Mouse (Mus musculus) lung, postnatal 4 days (tissue): Measurements from ENCODE around the gene Kifap3.

Experiments used
- DNase-seq, 2 experiments: peaks; one replicate each; pipeline ENCODE4 v3.0.0; 2021

The Kifap3 gene

GRCm38 (mm10) chr1:163898291-163898764 lies 118.9 kb downstream of the Kifap3 start:
- no peak for DNase-seq

DNA sequence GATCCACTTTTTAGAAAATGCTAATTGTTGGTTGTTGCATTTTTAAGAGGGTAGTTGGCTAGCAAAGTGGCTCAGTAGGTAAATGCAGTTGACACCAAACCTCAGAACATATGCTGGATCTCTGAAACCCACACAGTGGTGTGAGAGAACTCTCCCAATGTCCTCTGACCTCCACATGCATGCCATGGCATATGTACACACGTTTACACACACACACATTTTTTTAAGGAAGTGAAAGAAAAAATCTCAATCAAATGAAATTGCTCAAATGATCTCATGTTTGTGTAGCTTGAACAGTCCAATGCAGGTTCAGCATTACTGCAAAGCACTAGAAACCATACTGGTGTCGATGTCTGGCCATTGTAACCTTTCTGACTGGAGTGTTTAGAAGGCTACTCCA lies 120.2 kb downstream of the Kifap3 start:
- DNase-seq, result no peak

GRCm38 (mm10) chr1:163900168-163900567 lies 120.8 kb downstream of the Kifap3 start:
- no peak for DNase-seq

- no peak for DNase-seq
These were observed 124.0 kb downstream of the Kifap3 start for GRCm38 (mm10) chr1:163903411-163903810.

- no peak for DNase-seq
These were observed 127.8 kb downstream of the Kifap3 start for GRCm38 (mm10) chr1:163907007-163907811.

DNA sequence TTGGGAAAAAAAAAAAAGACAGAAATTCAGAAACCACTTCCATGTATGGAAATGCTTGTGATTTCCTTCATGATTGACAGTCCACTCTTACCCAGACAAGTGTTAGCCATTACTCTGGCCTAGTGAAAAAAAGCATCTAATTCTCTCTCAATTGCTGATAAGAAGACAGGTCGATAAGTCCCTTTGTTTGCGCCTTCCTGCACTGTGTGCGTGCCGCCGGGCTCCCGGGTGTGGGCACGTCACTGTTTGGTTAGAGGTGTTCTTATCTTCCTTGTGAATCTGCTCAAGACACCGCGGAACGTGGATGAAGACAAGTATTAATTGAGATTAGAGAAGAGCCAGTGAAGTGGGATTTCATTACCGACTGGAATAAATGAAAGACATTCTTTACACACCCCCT lies 129.0 kb downstream of the Kifap3 start:
- DNase-seq, result no peak

DNA sequence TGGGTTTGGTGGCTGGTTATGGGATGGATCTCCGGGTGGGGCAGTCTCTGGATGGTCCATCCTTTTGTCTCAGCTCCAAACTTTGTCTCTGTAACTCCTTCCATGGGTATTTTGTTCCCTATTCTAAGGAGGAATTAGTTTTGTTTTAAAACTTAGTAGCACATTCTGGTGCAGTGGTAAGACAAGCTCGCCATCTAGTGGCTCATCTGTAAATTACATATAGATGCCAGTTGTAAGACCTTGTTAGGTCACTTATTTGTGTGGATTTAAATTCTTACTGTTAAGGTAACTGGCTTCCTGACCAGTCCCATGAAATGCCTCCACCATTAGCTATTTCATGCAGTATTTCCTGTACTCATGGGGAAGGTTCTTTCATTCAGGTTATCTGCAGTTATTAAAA lies 131.0 kb downstream of the Kifap3 start:
- peak in 1 of 2 experiments; percentile 26 for DNase-seq

- DNase-seq, result no peak
These were observed 131.4 kb downstream of the Kifap3 start for GRCm38 (mm10) chr1:163910785-163911184.

DNA sequence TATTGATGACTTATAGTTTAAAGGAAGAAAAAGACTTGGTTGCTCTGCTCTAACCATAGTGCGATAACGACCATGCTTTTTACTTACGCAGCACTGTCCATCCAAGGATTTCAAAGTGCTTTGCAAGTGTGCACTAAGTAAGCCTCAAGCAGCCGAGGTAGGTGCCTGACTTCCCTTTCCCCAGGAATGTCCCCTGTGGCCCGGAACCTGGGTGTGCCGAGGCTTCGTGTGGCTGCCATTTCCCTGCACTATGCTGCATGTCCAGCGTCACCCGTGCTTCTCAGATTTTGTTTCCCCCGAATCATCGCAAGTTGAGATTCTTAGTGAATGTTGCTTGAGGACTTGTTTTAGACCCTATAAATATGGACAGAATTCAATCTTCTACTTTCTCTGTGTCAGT lies 132.6 kb downstream of the Kifap3 start:
- DNase-seq, result no peak

DNA sequence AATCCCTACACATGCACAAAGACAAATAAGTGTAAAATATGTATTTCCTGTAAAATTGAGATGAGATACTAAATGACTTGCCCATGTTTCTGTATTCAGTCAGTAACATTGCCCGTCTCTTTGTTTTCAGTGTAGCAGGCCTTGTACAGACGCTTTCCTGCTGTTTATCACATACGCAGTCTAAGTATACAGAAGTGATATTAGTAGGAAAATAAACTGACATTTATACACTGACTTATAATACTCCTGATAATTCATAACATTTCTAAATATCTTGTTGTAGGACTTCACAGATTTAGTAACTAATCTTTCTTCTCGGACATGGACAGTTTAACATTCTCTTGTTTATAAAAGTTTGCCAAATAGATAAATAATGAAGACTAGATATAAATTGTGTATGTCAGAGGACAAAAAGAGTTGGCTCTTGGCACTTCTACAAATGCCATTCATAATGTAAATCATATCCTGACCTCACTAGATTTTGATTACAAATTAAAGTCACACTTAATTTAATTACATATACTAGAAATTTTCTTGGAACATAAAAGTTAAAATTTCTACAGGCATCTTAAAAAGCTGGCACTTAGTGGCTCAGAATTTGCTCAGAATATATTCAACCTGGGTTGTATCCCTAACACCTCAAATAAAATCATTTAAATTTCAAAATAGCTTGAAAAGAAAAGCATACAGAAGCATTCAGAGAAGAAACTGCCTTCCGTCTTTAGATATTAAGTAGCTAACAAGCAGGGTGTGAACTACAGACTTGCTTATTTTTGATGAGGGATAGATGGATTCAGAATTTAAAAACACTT lies 138.2 kb downstream of the Kifap3 start:
- DNase-seq, result no peak

DNA sequence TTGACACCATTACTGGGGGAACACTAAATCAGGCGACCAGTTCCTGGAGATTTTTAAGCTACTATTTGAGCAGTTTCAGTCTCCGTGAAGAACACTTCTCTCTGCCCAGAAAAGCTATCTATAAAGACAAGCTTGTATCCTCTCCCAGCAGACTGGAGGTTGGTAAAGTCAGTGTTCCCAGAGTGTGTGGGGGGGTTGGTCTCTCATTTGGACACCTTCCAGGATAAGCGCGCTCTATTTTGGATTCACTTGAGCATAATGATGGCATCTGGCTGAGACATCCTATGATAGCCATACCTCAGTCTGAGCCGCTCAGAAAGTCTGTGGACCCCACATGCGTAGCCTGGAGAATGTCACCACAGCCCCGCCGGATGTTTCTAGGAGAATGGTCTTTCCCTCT lies 144.7 kb downstream of the Kifap3 start:
- no peak for DNase-seq

DNA sequence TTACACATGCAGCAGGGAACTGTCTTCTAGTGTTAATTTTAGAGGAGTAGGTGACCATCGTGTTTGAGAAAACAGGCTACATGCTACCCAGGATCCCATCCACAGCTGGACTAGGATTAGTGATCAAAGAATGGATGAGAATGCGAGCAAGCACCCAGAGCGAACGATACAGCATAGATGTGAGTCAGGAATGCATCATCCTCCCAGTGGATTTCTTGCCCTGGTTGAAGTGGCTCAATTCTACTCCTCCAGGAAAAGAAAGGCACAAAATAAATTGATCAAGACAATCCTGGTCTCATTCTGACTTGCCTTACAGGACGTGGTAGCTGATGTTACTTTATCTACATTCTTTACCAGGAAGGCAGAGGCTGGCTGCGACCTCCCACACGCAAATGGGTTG lies 149.5 kb downstream of the Kifap3 start, which contains the start of gene Scyl3:
Scyl3 (plus strand) TSS at position 255 of the 400 bp plus-strand sequence.
- DNase-seq, result no peak

GRCm38 (mm10) chr1:163929636-163930457 lies 150.5 kb downstream of the Kifap3 start:
- DNase-seq, result peak; percentile 90 to 92

- no peak for DNase-seq
These were observed 151.0 kb downstream of the Kifap3 start for GRCm38 (mm10) chr1:163930458-163930794.

DNA sequence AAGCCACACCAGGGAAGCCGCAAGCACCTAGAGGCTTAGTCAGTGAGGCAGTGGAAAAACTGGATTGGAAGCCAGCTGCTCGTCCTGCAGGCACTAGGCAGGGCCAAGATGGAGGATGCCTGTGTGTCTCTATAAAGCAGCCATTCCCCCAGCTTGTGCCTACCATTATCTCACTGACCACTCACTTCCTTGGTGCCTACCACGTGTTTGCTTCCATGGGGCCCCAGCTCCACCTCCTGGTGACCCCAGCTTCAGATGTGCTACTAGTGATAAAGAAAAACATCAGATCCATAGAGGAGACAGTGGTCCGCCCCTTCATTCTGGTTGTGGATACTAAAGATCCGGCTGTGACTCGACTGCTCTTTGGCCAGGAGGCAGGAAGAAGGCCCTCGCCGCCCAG lies 152.4 kb downstream of the Kifap3 start:
- DNase-seq, result no peak

GRCm38 (mm10) chr1:163934591-163934990 lies 155.2 kb downstream of the Kifap3 start:
- no peak for DNase-seq

DNA sequence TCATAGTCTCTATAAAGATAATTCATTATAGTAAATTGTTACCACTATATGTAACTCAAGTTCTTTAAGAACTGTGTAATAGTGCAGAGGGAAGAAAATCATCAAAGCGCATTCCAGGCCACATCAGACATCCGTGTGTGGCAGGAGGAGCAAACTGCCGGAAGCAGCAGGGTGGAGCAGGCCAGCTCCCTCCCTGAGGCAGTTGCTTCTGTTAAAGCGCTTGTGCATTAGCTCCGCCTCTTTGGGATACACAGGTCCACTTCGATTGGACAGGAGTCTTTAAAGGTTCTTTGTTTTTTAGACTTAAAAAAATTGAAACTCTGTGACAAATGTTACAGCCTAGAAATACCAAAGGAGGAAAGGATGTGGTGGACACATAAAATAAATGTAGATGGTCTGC lies 162.7 kb downstream of the Kifap3 start:
- no peak for DNase-seq

DNA sequence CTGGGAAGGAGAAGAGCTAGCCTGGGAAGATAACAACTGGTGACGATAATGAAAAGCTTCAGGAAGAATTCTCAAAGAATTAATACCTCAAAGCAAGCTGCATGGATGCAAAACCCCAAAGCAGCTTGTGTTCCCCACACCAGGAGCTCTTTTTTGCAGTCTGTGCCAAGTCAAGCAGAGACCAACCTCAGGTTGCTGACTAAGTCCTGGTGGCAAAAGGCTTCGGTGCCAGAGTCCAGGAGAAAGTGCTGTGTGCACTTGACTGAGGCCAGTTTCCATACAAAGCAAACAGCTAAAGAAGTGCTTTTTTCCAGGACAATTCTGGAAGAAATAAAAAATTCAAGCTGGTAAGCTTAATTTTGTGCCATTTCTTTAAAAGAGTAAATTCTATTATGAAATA lies 174.0 kb downstream of the Kifap3 start:
- no peak for DNase-seq

DNA sequence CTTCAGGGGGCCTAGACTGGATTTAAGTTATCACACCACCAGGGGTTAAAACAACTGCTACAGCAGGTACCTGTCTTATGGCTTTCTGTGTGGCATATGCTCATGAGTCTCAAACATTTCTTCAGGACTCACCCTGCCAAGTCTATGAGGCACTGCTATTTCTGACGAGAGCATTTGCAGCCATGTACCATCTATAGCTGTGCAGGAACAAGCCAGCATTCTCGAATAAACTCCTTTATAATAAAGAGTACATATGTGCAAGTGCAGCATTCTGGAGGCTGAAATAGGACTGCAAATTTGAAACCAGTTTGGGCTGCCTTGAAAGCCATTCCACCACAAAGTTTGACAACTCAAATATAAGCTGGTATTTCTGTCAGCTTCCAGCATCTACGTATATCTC lies 178.7 kb downstream of the Kifap3 start:
- DNase-seq, result no peak

DNA sequence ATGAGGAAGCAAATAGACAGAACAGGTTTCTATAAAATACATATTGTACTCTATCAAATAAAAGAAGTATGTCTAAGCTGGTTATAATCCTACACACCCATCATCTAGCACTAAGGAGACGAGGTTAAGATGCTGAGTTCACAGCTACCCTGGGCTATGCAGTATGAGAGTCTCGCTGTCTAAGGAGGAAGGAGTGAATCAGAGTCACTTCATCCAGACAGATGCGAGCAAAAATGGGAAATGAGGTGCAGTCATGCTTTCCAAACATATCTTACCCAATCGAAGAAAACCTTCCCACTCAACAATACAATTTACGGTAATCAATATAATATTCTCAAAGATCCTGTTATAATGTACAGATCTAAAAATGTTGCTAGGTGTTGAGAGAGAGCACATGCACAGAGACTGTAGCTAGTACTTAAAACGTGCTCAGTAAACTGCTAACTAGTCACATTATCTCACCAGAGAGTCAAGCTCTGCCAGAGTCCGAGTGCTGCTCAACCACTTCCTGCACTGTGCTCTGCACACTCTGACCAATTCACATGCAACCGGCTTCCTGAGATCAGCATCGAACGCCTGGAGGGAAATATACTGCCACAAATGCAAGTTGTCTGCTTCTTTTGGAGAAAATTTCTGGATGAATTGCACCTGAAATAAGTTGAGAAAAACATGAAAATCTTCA lies 184.8 kb downstream of the Kifap3 start:
- no peak for DNase-seq
